Comparison of ENCODE assay signal across 10 mouse cellular contexts in genomic region chr13:63153397-63153796, GRCm38 (mm10).
DNase-seq lines count a peak whose midpoint lies in the region; ATAC-seq and TF ChIP-seq lines count a peak whose summit lies in the region.
"Had no signal": no experiment of that assay in that cellular context is flagged by ENCODE, and none has a peak within 500 bp of the region (broad histone marks: within the 10 kb centered on the region; RNA-seq: fewer than 3 reads in every experiment).

No protein-coding gene starts in this region.

- no peaks in the 10 kb centered on the region for H3K27me3 ChIP-seq in hindbrain, embryonic 16.5 days (replicated peaks; ENCODE audit: control insufficient read depth, insufficient read depth, low read length)
- peaks cover 30% of the 10 kb centered on the region; the same call in 1 of the 2 replicates for H3K27me3 ChIP-seq in limb, embryonic 10.5 days (ENCODE audit: low read depth, poor library complexity, severe bottlenecking)
- H3K27me3 ChIP-seq: forebrain, embryonic 13.5 days had no signal

- H3K4me3 ChIP-seq in gastrocnemius, adult 2 months: no peak overlapping the region
- no peak overlapping the region for H3K4me3 ChIP-seq in hindbrain, embryonic 16.5 days (ENCODE audit: low read length)
- no peak overlapping the region for H3K4me3 ChIP-seq in limb, embryonic 10.5 days
- H3K4me3 ChIP-seq: forebrain, embryonic 13.5 days had no signal

- WGBS in hindbrain, embryonic 16.5 days: 13% methylated on average over 2 of the region's 2 CpGs
- 31% methylated on average over 2 of the region's 2 CpGs for WGBS in limb, embryonic 10.5 days

- H3K36me3 ChIP-seq in hindbrain, embryonic 16.5 days (ENCODE audit: control insufficient read depth, insufficient read depth, low read length): no peaks in the 10 kb centered on the region
- 0 out of 2 replicates have a peak, but pooled peaks cover 2% of the 10 kb centered on the region for H3K36me3 ChIP-seq in limb, embryonic 10.5 days

- TF ChIP-seq CTCF in gastrocnemius, adult 2 months (IDR thresholded peaks at IDR 0.05): no peak

- 0 out of 2 replicates have a peak, but pooled peaks have one; percentile 31 for ATAC-seq in hindbrain, embryonic 16.5 days
- ATAC-seq: forebrain, embryonic 13.5 days had no signal

- H3K4me2 ChIP-seq in hindbrain, embryonic 16.5 days (ENCODE audit: low read length): no peak overlapping the region
- H3K4me2 ChIP-seq: forebrain, embryonic 13.5 days had no signal

- H3K4me1 ChIP-seq in hindbrain, embryonic 16.5 days (ENCODE audit: control insufficient read depth, insufficient read depth, low read depth, low read length): no peaks in the 10 kb centered on the region; the same call in 1 of the 2 replicates
- peaks cover 24% of the 10 kb centered on the region for H3K4me1 ChIP-seq in limb, embryonic 10.5 days

- no peak for DNase-seq in gastrocnemius, adult 2 months
- no peak for DNase-seq in gastrocnemius, postnatal 4 days (ENCODE audit: low spot score in 2 of 2)
- DNase-seq in MN1 (ENCODE audit: low spot score): peak; percentile 80
- peak; percentile 42 for DNase-seq in limb, embryonic 10.5 days (ENCODE audit: low spot score)
- DNase-seq in cerebellum, adult 11 months: no peak
- no peak for DNase-seq in adipocyte (ENCODE audit: low spot score)
- DNase-seq in cerebellum, postnatal 36 days: no peak
- DNase-seq: cerebellum, adult 18-20 months had no signal

- no peak overlapping the region for H3K9ac ChIP-seq in hindbrain, embryonic 16.5 days (ENCODE audit: low read depth, low read length)
- H3K9ac ChIP-seq: forebrain, embryonic 13.5 days had no signal

- intact Hi-C loops in gastrocnemius, adult 2 months (cut with DNase I): no loop called here

- no peaks in the 10 kb centered on the region for H3K9me3 ChIP-seq in hindbrain, embryonic 16.5 days (ENCODE audit: control insufficient read depth, low read length)
- H3K9me3 ChIP-seq in limb, embryonic 10.5 days (replicated peaks): no peaks in the 10 kb centered on the region
- H3K9me3 ChIP-seq: forebrain, embryonic 13.5 days had no signal

- H3K27ac ChIP-seq in gastrocnemius, adult 2 months: peak overlapping the region; percentile 59
- no peak overlapping the region for H3K27ac ChIP-seq in hindbrain, embryonic 16.5 days (ENCODE audit: low read depth, low read length)
- H3K27ac ChIP-seq in limb, embryonic 10.5 days: peak overlapping the region; percentile 40; the same call in 1 of the 2 replicates
- H3K27ac ChIP-seq: forebrain, embryonic 13.5 days had no signal

Comparison
In these comparisons a context has a peak if more than half of its experiments do, and no peak if none do; other contexts are left out.
1. DNase-seq: peak in MN1 (single experiment) and limb, embryonic 10.5 days (single experiment); none in gastrocnemius, adult 2 months (single experiment), gastrocnemius, postnatal 4 days (0 of 2), cerebellum, adult 11 months (single experiment), adipocyte (single experiment) and cerebellum, postnatal 36 days (0 of 2).